Mouse (Mus musculus): Measurements from ENCODE around the gene Mettl14. TPM values are rescaled to one million over a fixed set of nuclear protein-coding genes. Genes with fewer than 3 reads are reported as not detected.

Gene Mettl14
- polyA plus RNA-seq (2012; rRNA removed): 8.5 and 8.8 TPM in 2 replicates

DNA sequence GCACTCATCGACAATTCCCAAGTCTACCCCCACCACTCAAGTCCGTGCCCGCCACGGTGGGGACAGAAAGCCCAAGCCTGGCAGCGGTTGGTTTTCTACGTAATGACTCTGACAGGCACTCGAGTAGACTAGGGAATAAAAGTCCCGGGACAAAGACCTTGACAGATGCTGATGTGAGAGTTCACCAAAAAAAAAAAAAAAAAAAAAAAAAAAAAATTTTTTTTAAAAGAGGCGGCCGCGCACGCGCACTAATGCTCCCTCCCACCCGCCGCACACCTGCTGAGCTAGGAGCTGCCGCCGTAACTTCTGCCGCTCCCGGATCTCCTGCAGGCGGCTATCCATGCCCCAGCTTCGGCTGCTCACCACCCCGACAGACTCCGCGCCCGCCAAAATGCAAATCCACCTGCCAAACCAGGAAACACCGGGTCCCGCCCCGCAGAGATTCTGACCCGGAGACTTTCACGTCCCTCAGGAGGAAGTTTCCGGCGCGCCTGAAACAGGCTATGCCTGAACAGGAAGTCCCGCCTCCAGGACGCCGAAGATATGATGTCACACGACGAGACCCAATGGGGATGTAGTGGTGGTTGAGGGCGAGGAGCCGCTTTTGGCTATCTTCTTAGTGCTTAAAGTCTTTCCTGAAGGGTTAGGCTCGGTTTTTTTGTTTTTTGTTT, at the start of gene Mettl14:
Mettl14 (minus strand) TSS at position 623 of the 671 bp plus-strand sequence.
- Histone ChIP-seq H3K4me3 (ENCODE audit: control insufficient read depth, insufficient read depth, low read length) (peak within 1 kb of the TSS; percentile 79), H3K27ac (ENCODE audit: control insufficient read depth, insufficient read depth, low read length) (peak within 1 kb of the TSS; percentile 68), H3K4me1 (replicated peaks; ENCODE audit: control insufficient read depth, insufficient read depth, low read length) (no peaks in the 10 kb centered on the region; the same call in 1 of the 2 replicates), H3K36me3 (ENCODE audit: control insufficient read depth, insufficient read depth, low read length) (0 out of 2 replicates have a peak, but pooled peaks cover 5% of the 10 kb centered on the region), H3K27me3 (ENCODE audit: control insufficient read depth, insufficient read depth, low read length) (no peaks in the 10 kb centered on the region)
- TF ChIP-seq CTCF (IDR thresholded peaks at IDR 0.05; ENCODE audit: borderline replicate concordance, control insufficient read depth, extremely low read depth, insufficient read depth, low read length, poor library complexity) (0 out of 2 replicates have a peak, but pooled peaks have one; percentile 56), POLR2A (IDR thresholded peaks at IDR 0.05; ENCODE audit: control insufficient read depth, extremely low read depth, insufficient read depth, low read length, poor library complexity) (peak; percentile 59; the same call in 1 of the 2 replicates)
- under 1% methylated on average over 41 of the region's 41 CpGs for WGBS
- DNase-seq: peak; percentile 95

DNA sequence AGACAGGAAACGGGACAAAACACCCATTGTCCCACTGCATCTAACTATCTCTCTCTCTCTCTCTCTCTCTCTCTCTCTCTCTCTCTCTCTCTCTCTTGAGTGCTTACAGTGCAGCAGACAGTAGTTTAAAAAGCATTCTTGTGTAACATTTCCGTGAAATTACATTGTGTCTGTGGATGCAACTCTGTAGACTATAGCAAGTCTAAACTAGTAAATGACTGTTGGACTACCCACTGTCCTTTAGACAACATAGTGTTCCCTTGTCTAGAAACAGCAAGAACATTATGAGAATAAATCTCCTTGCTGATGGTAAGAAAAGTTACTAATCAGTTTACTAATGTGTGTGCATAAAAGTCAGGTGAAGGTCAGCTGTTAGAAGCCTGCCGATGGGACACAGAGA, 47.5 kb upstream of the Mettl14 start:
- H3K4me1 ChIP-seq (replicated peaks; ENCODE audit: control insufficient read depth, insufficient read depth, low read length): no peaks in the 10 kb centered on the region
- H3K27ac ChIP-seq (ENCODE audit: control insufficient read depth, insufficient read depth, low read length): no peak overlapping the region
- DNase-seq: no peak
- H3K4me3 ChIP-seq (ENCODE audit: control insufficient read depth, insufficient read depth, low read length): no peak overlapping the region
- 88% methylated on average over 3 of the region's 3 CpGs for WGBS
- no peaks in the 10 kb centered on the region for H3K36me3 ChIP-seq (ENCODE audit: control insufficient read depth, insufficient read depth, low read length)
- no peaks in the 10 kb centered on the region for H3K27me3 ChIP-seq (ENCODE audit: control insufficient read depth, insufficient read depth, low read length)
- TF ChIP-seq CTCF (IDR thresholded peaks at IDR 0.05; ENCODE audit: borderline replicate concordance, control insufficient read depth, extremely low read depth, insufficient read depth, low read length, poor library complexity) (no peak), POLR2A (IDR thresholded peaks at IDR 0.05; ENCODE audit: control insufficient read depth, extremely low read depth, insufficient read depth, low read length, poor library complexity) (no peak)

- no peaks in the 10 kb centered on the region for H3K36me3 ChIP-seq (ENCODE audit: control insufficient read depth, insufficient read depth, low read length)
- H3K4me3 ChIP-seq (ENCODE audit: control insufficient read depth, insufficient read depth, low read length): no peak overlapping the region
- no peak overlapping the region for H3K27ac ChIP-seq (ENCODE audit: control insufficient read depth, insufficient read depth, low read length)
- TF ChIP-seq CTCF (IDR thresholded peaks at IDR 0.05; ENCODE audit: borderline replicate concordance, control insufficient read depth, extremely low read depth, insufficient read depth, low read length, poor library complexity): no peak
- no peak for TF ChIP-seq POLR2A (IDR thresholded peaks at IDR 0.05; ENCODE audit: control insufficient read depth, extremely low read depth, insufficient read depth, low read length, poor library complexity)
- WGBS: 61% methylated on average over 5 of the region's 5 CpGs
- no peaks in the 10 kb centered on the region for H3K4me1 ChIP-seq (replicated peaks; ENCODE audit: control insufficient read depth, insufficient read depth, low read length)
- no peak for DNase-seq
- no peaks in the 10 kb centered on the region for H3K27me3 ChIP-seq (ENCODE audit: control insufficient read depth, insufficient read depth, low read length)
These were observed 46.2 kb upstream of the Mettl14 start for GRCm38 (mm10) chr3:123431951-123432674.

DNA sequence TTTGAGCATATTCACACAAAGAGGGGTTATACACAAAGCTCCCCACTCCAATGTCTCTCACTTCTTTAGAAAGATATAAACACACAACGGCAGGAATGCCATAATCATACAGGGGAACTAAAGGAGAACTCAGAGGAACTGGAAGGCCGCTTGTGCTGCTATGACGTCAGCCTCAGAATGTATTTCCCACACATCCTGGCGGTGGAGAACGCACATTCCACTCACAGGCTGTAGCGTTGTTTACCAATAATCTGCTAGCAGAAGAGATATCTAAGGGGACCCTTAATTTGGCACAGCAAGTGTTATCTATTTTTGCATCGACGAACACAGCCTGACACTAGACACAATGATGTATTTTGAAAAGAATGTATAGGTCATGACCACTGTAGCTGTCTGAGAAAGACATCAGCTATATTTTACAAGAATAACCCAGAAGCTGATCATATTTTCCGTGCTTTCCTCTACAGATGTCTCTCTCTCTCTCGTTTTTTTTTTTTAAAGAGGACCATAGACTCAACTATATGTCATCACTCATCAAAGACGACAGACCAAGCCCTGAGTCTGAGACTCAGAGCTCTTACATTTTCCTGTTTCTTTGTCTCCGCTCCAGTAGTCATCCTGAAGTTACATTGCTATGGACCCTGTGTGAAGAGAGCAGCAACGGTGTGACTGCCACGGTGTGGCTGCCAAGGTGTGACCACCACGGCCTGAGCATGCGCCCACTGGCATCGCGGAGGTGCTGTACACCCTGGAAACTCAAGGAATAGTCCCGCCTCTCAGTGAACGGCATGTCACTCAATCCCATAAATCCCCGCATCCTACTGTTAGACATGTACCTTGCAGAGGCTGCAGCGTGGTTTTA, 43.9 kb upstream of the Mettl14 start:
- Histone ChIP-seq H3K36me3 (ENCODE audit: control insufficient read depth, insufficient read depth, low read length) (no peaks in the 10 kb centered on the region), H3K4me1 (replicated peaks; ENCODE audit: control insufficient read depth, insufficient read depth, low read length) (no peaks in the 10 kb centered on the region), H3K27me3 (ENCODE audit: control insufficient read depth, insufficient read depth, low read length) (no peaks in the 10 kb centered on the region), H3K27ac (ENCODE audit: control insufficient read depth, insufficient read depth, low read length) (no peak overlapping the region), H3K4me3 (ENCODE audit: control insufficient read depth, insufficient read depth, low read length) (no peak overlapping the region)
- no peak for DNase-seq
- TF ChIP-seq POLR2A (IDR thresholded peaks at IDR 0.05; ENCODE audit: control insufficient read depth, extremely low read depth, insufficient read depth, low read length, poor library complexity) (no peak), CTCF (IDR thresholded peaks at IDR 0.05; ENCODE audit: borderline replicate concordance, control insufficient read depth, extremely low read depth, insufficient read depth, low read length, poor library complexity) (no peak)
- 87% methylated on average over 22 of the region's 22 CpGs for WGBS

GRCm38 (mm10) chr3:123428005-123428404, 42.1 kb upstream of the Mettl14 start:
- Histone ChIP-seq H3K4me3 (ENCODE audit: control insufficient read depth, insufficient read depth, low read length) (no peak overlapping the region), H3K36me3 (ENCODE audit: control insufficient read depth, insufficient read depth, low read length) (no peaks in the 10 kb centered on the region), H3K27me3 (ENCODE audit: control insufficient read depth, insufficient read depth, low read length) (no peaks in the 10 kb centered on the region), H3K27ac (ENCODE audit: control insufficient read depth, insufficient read depth, low read length) (no peak overlapping the region), H3K4me1 (replicated peaks; ENCODE audit: control insufficient read depth, insufficient read depth, low read length) (no peaks in the 10 kb centered on the region)
- TF ChIP-seq POLR2A (IDR thresholded peaks at IDR 0.05; ENCODE audit: control insufficient read depth, extremely low read depth, insufficient read depth, low read length, poor library complexity) (no peak), CTCF (IDR thresholded peaks at IDR 0.05; ENCODE audit: borderline replicate concordance, control insufficient read depth, extremely low read depth, insufficient read depth, low read length, poor library complexity) (no peak)
- WGBS: 88% methylated on average over 4 of the region's 4 CpGs
- DNase-seq: no peak

GRCm38 (mm10) chr3:123425647-123426046, 39.7 kb upstream of the Mettl14 start:
- H3K4me1 ChIP-seq (replicated peaks; ENCODE audit: control insufficient read depth, insufficient read depth, low read length): no peaks in the 10 kb centered on the region
- H3K27me3 ChIP-seq (ENCODE audit: control insufficient read depth, insufficient read depth, low read length): no peaks in the 10 kb centered on the region
- no peak overlapping the region for H3K4me3 ChIP-seq (ENCODE audit: control insufficient read depth, insufficient read depth, low read length)
- TF ChIP-seq POLR2A (IDR thresholded peaks at IDR 0.05; ENCODE audit: control insufficient read depth, extremely low read depth, insufficient read depth, low read length, poor library complexity) (no peak), CTCF (IDR thresholded peaks at IDR 0.05; ENCODE audit: borderline replicate concordance, control insufficient read depth, extremely low read depth, insufficient read depth, low read length, poor library complexity) (no peak)
- 92% methylated on average over 2 of the region's 2 CpGs for WGBS
- DNase-seq: no peak
- H3K36me3 ChIP-seq (ENCODE audit: control insufficient read depth, insufficient read depth, low read length): no peaks in the 10 kb centered on the region
- no peak overlapping the region for H3K27ac ChIP-seq (ENCODE audit: control insufficient read depth, insufficient read depth, low read length)
